Mouse (Mus musculus): ENCODE data around the gene Olfr811.

GRCm38 (mm10) chr10:129804296-129804695 is at the start of gene Olfr811:
- TF ChIP-seq CTCF (IDR thresholded peaks at IDR 0.05; ENCODE audit: low read depth) = no peak
- TF ChIP-seq EP300 (IDR thresholded peaks at IDR 0.05; ENCODE audit: low read depth) = no peak
